Mouse (Mus musculus) lung, embryonic 14.5 days (tissue): ENCODE data around the gene Slc6a8. TPM values are rescaled to one million over a fixed set of nuclear protein-coding genes. Genes with fewer than 3 reads are reported as not detected.

Experiments
- ATAC-seq: fragments of 200-750 bp; cut with Nextera tagmentation; 2 replicates; pipeline ENCODE4 v1.8.0; 2017; ENCODE audit warnings: mild to moderate bottlenecking, moderate TSS enrichment, moderate library complexity; ENCODE audit not compliant: insufficient read depth
- DNase-seq: peaks from one replicate; pipeline ENCODE4 v3.0.0-alpha.2; 2015
- H3K27ac ChIP-seq: fragments of 300-500 bp; sonication (generic); 2 replicates; pipeline ENCODE4 v1.5.1; 2014; ENCODE audit warnings: low read depth, mild to moderate bottlenecking, moderate library complexity
- H3K27me3 ChIP-seq: fragments of 300-500 bp; sonication (generic); 2 replicates; pipeline ENCODE4 v1.6.1; 2014; ENCODE audit warnings: low read length, control low read depth; ENCODE audit not compliant: insufficient read depth
- H3K36me3 ChIP-seq: fragments of 300-500 bp; sonication (generic); 2 replicates; pipeline ENCODE4 v1.6.1; 2014; ENCODE audit warnings: control low read depth; ENCODE audit not compliant: insufficient read depth
- H3K4me1 ChIP-seq: fragments of 300-500 bp; sonication (generic); 2 replicates; pipeline ENCODE4 v1.6.1; 2014; ENCODE audit warnings: antibody characterized with exemption, control low read depth; ENCODE audit not compliant: insufficient read depth
- H3K4me2 ChIP-seq: fragments of 300-500 bp; sonication (generic); 2 replicates; pipeline ENCODE4 v1.6.1; 2014; ENCODE audit warnings: mild to moderate bottlenecking
- H3K4me3 ChIP-seq: fragments of 300-500 bp; sonication (generic); 2 replicates; pipeline ENCODE4 v1.5.1; 2014; ENCODE audit warnings: low read depth, low read length
- H3K9ac ChIP-seq: fragments of 300-500 bp; sonication (generic); 2 replicates; pipeline ENCODE4 v1.6.1; 2014
- H3K9me3 ChIP-seq: fragments of 300-500 bp; sonication (generic); 2 replicates; pipeline ENCODE4 v1.6.1; 2016; ENCODE audit warnings: low read depth, low read length, control low read depth
- CTCF ChIP-seq: IDR thresholded peaks from 2 replicates; pipeline ENCODE4 v1.5.1; 2016; ENCODE audit warnings: antibody characterized with exemption, low read depth
- WGBS: fragments of 180-500 bp; shearing (Covaris S2); extraction: QIAGEN DNeasy Blood & Tissue Kit; methylation state at CpG from one replicate; pipeline ENCODE4 v1.1.7; 2014; 5-methylcytosine and 5-hydroxymethylcytosine counted together
- polyA plus RNA-seq: library from polyadenylated mRNA; unstranded; fragments of >200 nt; fragmentation: Nextera tagmentation; extraction: Ambion mirVana; gene quantifications from 2 replicates; pipeline ENCODE4 v1.2.1, GENCODE M21; 2014

The Slc6a8 gene
- polyA plus RNA-seq, 1 experiment from 2014 or later, result 10.6 TPM

DNA sequence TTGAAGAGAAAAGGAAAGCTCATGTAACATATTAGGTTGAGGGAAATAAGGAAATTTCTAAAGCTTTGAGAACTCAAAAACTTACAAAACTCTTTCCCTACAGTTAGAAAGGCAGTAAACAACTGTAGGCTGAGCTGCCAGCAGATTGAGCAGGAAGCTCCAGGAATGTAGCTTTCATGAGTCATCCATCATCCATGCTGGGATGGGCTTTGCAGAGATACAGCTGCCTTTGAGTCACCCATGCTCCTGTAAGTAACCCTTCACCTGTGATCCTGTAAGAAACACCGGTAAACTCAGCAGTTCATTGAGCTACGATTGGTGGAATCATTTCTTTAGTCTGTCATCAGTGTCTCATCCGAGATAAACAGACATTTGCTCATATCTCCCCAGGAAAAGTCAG is 22.1 kb upstream of the Slc6a8 start:
- Histone ChIP-seq H3K4me1 (no peaks in the 10 kb centered on the region), H3K4me3 (no peak overlapping the region), H3K27ac (no peak overlapping the region), H3K9me3 (no peaks in the 10 kb centered on the region), H3K36me3 (no peaks in the 10 kb centered on the region), H3K9ac (no peak overlapping the region), H3K4me2 (no peak overlapping the region), H3K27me3 (no peaks in the 10 kb centered on the region)
- ATAC-seq (no peak), DNase-seq (no peak)
- TF ChIP-seq CTCF, result no peak
- 45% methylated on average over 3 of the region's 3 CpGs for WGBS

DNA sequence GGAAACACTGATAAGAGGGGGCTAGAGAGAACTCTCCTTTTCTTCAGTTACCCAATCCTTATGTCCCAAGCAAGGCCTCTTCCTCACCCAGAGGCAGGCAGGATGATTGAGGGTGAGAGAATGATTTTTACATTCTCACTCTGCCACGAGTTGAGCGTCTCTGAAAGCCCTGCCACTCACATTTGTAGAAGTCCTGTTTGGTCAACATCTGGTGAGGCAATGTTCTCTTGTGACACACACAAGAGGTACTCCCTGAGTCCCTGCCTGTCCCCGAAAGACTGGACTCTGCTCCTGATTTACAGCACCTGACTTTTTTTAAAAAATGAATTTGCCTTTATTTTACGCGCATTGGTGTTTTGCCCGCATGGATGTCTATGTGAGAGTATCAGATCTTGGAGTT is 19.6 kb upstream of the Slc6a8 start:
- ATAC-seq (no peak), DNase-seq (no peak)
- WGBS, result 72% methylated on average over 6 of the region's 6 CpGs
- H3K9ac ChIP-seq, result no peak overlapping the region
- no peaks in the 10 kb centered on the region for H3K36me3 ChIP-seq
- no peaks in the 10 kb centered on the region for H3K27me3 ChIP-seq
- H3K4me3 ChIP-seq, result no peak overlapping the region
- no peak overlapping the region for H3K4me2 ChIP-seq
- H3K27ac ChIP-seq, result no peak overlapping the region
- no peaks in the 10 kb centered on the region for H3K9me3 ChIP-seq
- no peaks in the 10 kb centered on the region for H3K4me1 ChIP-seq
- TF ChIP-seq CTCF, result no peak

DNA sequence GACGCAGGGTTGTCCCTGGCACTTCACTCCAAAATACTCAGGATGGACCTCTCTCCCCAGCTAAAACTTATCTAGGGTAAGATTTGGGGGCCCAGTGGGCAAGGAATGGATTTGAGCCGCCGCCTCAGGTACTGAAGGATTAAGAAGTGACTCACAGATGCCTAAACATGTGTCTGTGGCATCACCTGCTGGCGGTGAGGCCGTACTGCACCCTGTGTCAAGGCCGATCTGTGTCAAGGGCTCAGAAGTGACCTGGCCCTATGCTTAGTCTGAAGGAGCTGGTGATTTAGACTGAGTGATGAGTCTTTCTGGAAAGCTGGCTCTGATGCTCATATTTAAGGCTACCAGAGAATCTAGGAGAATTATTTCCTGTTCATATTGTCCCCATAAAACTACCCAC is 18.8 kb upstream of the Slc6a8 start:
- H3K9ac ChIP-seq, result no peak overlapping the region
- no peaks in the 10 kb centered on the region for H3K9me3 ChIP-seq
- H3K36me3 ChIP-seq, result no peaks in the 10 kb centered on the region
- no peaks in the 10 kb centered on the region for H3K27me3 ChIP-seq
- DNase-seq (peak; percentile 85), ATAC-seq (peak; percentile 74; the same call in 1 of the 2 replicates)
- 6% methylated on average over 6 of the region's 6 CpGs for WGBS
- H3K4me1 ChIP-seq, result no peaks in the 10 kb centered on the region
- no peak overlapping the region for H3K4me2 ChIP-seq
- no peak overlapping the region for H3K4me3 ChIP-seq
- no peak overlapping the region for H3K27ac ChIP-seq
- TF ChIP-seq CTCF, result peak; percentile 97

DNA sequence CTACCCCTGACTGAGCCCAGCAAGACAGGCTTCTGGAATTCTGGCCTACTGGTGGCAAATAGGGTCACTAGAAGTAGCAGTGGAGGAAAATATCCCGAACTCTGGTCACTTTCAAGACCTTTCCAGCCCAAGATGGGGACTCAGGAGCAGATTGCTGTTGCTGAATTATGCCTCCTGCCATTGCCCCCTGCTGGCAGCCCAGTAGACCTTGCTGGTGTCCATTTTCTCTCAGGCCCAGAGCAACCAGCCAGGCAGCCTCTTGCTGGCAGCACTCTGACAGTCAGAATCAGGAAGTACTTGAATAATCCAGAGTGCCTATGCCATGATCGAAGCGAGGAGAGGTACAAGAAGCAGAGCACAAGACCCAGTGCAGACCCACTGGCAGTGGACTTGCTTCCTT is 17.4 kb upstream of the Slc6a8 start:
- peak; percentile 70 for TF ChIP-seq CTCF
- WGBS, result 56% methylated on average over 3 of the region's 3 CpGs
- Histone ChIP-seq H3K36me3 (no peaks in the 10 kb centered on the region), H3K4me3 (no peak overlapping the region), H3K4me2 (no peak overlapping the region), H3K27ac (no peak overlapping the region), H3K9ac (no peak overlapping the region), H3K9me3 (no peaks in the 10 kb centered on the region), H3K27me3 (no peaks in the 10 kb centered on the region), H3K4me1 (no peaks in the 10 kb centered on the region)
- ATAC-seq (no peak), DNase-seq (peak; percentile 68)

DNA sequence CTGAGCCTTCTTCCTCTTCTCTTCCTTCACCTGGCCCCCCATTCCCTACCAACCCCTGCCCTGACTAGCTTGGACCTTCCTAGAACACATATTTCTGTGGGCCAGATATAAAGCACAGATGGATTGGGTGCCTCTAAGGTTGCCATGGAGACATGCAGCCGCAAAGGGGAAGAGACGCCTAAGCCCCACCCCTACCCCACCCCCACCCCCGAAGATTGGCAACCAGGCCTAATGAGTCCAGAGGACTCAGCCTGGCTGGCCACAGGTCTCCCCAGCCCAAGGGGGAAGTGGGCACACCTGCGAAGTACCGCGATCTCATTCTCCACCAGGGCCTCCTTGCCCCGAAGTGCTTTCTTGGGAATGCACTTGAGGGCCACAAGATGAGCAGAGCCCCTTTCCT is 14.6 kb upstream of the Slc6a8 start:
- Histone ChIP-seq H3K4me1 (no peaks in the 10 kb centered on the region), H3K27ac (no peak overlapping the region), H3K4me2 (no peak overlapping the region), H3K9me3 (no peaks in the 10 kb centered on the region), H3K9ac (no peak overlapping the region), H3K36me3 (no peaks in the 10 kb centered on the region), H3K27me3 (no peaks in the 10 kb centered on the region), H3K4me3 (no peak overlapping the region)
- no peak for ATAC-seq
- TF ChIP-seq CTCF, result no peak
- WGBS, result 25% methylated on average over 7 of the region's 7 CpGs
- no peak for DNase-seq

DNA sequence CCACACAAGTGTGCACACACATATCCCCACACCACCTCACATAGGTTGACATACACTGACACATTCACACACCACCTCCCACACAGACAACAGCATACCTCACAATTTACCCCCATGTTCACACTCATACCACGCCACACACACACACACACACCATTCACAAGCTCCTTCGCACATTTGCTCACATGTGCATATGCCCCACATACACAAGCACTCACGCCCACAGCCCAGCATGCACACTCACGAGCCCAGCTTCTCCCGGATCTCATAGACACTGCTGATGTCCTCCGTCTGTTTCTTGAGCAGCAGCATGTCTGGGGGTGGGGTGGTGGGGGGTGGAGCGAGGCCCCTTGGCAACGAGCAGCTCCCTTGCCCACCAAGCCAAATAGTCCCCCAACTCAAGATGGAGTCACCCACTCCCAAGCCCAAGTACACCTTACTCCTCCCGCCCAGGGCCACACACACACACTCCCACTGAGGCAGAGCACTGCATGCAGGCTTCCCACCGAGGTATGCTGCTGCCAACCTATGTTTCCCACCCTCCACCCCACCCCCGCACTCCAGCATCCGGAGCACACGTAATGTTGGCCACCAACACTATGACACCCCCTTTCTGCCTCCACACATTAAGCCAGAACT is 13.9 kb upstream of the Slc6a8 start:
- no peak for TF ChIP-seq CTCF
- WGBS, result 48% methylated on average over 13 of the region's 13 CpGs
- no peak overlapping the region; the same call in 1 of the 2 replicates for H3K9ac ChIP-seq
- H3K4me3 ChIP-seq, result peak overlapping the region; percentile 42
- no peaks in the 10 kb centered on the region for H3K4me1 ChIP-seq
- no peaks in the 10 kb centered on the region for H3K27me3 ChIP-seq
- peak overlapping the region; percentile 70 for H3K4me2 ChIP-seq
- H3K27ac ChIP-seq, result no peak overlapping the region
- H3K36me3 ChIP-seq, result no peaks in the 10 kb centered on the region
- peak; percentile 7; the same call in 1 of the 2 replicates for ATAC-seq
- no peaks in the 10 kb centered on the region for H3K9me3 ChIP-seq
- DNase-seq, result no peak

DNA sequence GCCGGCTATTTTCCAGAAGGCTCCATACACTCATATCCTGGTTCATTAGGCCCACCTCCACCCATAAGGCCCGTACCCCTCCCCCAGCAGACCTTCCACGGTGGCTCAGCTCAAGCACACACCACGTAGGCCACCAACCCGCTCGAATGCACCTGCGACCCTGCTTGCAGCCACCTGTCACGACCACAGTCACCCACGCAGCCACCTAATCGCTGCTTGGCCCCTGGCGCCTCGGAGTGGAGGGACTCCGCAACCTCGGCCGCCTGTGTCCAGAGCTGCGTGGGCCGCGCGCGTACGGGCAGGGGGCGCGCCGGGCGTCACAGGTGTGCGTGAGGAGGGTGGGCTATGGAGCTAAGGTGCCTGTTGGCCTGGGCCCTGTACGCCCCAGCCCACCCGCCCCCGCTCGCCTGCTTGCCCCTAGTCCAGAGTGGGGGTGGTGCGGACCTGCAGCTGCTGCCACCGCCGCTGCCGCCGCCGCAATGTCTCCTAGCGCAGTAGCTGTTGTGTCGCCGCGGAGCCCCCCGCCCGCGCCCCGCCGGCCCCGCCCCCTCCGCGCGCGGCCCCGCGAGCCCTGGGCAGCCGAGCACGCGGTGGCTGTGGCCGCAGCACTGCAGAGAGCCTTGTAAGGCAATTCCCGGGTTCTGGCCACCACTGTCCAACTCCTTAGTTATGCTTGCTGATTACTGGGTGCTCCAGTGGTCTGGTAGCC is 13.2 kb upstream of the Slc6a8 start, which contains the start of gene Pnck:
Gene Pnck, minus strand, starts transcription at position 543 of the 709 bp plus-strand sequence.
- peak; percentile 27 for DNase-seq
- Histone ChIP-seq H3K4me3 (peak within 1 kb of the TSS; percentile 42), H3K27me3 (no peaks in the 10 kb centered on the region), H3K36me3 (no peaks in the 10 kb centered on the region), H3K4me1 (no peaks in the 10 kb centered on the region), H3K9me3 (no peaks in the 10 kb centered on the region), H3K9ac (peak within 1 kb of the TSS; percentile 48), H3K4me2 (peak within 1 kb of the TSS; percentile 70), H3K27ac (no peak within 1 kb of the TSS)
- no peak for TF ChIP-seq CTCF
- ATAC-seq, result peak; percentile 50
- WGBS, result 11% methylated on average over 49 of the region's 57 CpGs
